Mouse (Mus musculus) heart, postnatal 0 days (tissue): ENCODE measurements around the gene Cdrt4.

Source experiments
- CTCF ChIP-seq: IDR thresholded peaks from 2 replicates; pipeline ENCODE4 v1.5.1; 2016; ENCODE audit warnings: antibody characterized with exemption, control low read depth, low read depth
- EP300 ChIP-seq: IDR thresholded peaks from 2 replicates; pipeline ENCODE4 v1.6.1; 2016; ENCODE audit warnings: antibody characterized with exemption, low read depth

GRCm38 (mm10) chr11:63029721-63030120 is 78.7 kb downstream of the Cdrt4 start:
- TF ChIP-seq CTCF = no peak
- TF ChIP-seq EP300 = no peak
